Mouse (Mus musculus) MN1 (cell line): ENCODE measurements around the gene Fcrla.
"Not testable (repeated sequence)": the region's sequence is repeated elsewhere in the genome, so short reads cannot be mapped to it uniquely, and the experiment has no call there.

ENCODE experiments used
- DNase-seq: peaks from one replicate; pipeline ENCODE4 v3.0.0-alpha.2; 2016; ENCODE audit warnings: low spot score

The Fcrla gene

DNA sequence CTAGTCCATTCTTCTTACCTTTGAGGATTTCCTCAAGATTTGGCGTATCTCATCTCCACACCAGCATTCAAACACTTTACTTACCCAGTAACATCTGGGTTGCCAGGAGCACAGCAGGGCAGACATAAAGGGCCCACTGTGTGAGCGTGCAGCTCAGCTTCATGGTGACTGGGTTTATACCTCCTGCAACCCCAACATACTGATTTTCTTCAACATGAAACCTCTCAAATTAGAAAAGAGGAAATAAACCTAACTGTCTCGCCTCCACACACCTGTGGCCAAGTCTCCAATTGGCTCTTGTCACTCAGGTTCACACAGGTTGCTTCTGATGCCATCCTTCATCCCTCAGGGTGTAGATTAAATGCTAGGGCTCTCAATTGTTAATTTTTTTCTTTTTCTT, at the start of gene Fcrla:
Fcrla (minus strand) TSS at position 206 of the 400 bp plus-strand sequence.
- DNase-seq, result no peak

DNA sequence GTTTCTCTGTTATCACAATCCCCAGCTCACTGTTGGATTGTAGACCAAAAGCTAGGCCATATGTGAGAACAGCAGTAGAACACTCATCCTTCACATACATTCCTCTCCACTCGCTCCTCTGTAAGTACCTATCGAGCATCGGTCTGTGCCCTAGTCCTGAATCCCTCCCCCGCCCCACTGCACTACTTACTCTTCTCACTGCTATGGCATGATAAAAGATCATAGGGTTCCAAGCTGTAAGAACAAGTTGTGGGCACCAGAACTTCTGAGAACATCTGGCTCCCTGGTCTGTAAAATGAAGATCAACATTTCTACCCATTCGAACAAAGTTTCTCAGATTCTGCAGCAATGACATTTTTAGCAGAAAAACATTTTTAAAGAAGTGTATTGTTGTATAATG, 49.1 kb upstream of the Fcrla start, which contains the start of gene Fcgr2b:
Fcgr2b (minus strand) TSS at position 101 of the 400 bp plus-strand sequence.
- DNase-seq, result no peak

DNA sequence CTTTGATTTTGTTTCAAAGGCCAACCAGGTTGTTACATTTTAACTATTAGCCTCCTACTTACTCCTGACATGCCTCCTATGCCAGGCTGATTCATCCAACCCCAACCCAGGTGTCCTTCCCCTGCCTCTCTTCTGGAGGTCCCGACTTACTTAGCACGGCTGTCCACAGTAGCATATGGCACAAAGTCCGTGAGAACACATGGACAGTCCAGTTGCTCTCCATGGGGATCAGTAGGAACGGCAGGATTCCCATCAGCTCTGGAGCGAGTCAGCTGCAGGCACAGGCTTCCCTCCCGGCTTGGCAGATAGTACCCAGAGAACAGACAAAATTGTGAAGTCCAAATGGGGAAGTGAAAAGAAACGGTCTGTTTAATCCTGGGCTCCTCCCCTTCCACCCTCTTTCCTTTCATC, 48.4 kb upstream of the Fcrla start:
- no peak for DNase-seq

DNA sequence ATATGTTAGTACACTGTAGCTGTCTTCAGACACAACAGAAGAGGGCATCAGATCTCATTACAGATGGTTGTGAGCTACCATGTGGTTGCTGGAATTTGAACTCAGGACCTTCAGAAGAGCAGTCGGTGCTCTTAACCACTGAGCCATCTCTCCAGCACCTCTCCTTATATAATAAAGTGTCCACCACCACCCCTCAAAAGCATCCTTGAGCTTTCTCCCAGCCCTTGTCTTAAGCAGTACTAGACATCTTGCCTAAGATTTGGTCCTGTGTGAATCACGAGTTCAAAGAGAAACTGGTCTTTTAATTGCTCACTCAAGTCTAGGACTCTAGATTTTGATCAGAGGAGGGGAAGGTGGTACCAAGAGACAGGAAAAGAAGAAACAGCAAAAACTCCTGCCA, 48.0 kb upstream of the Fcrla start:
- not testable (repeated sequence) for DNase-seq

DNA sequence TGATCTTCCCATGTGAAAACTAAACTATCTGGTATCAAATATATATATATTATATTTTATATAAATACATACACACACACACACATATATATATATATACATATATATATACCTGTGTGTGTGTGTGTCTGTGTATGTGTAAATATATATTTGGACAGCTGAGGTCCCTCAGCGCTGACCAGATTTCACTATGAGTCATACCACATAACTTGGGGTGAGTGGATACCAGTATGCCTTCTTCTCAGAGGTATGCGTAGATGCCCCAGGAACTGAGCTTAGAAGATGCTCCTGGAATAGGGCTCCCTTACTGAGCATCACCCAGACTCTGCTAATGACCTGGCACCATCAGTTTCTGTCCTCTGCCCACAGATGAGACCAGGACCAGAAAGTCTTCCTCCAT, 47.4 kb upstream of the Fcrla start:
- DNase-seq, result no peak

DNA sequence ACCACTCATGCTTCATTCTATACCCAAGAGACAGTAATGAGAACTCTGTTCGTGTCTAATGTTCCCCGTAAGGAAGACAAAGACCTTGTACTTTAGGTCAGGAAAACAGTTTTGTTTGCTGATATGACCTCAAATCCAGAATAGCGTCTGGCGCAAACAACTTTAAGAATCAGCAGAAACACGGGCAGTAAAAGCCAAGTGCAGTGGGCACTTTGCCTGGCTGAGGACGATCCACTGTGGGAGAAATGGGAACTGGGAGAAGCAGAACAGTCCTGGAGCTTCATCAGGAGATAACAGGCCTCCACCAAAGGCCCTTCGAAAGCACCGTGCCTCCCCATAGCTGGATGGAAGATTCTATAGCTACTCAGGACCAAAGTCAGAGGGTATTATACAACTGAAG, 46.8 kb upstream of the Fcrla start:
- DNase-seq, result no peak

DNA sequence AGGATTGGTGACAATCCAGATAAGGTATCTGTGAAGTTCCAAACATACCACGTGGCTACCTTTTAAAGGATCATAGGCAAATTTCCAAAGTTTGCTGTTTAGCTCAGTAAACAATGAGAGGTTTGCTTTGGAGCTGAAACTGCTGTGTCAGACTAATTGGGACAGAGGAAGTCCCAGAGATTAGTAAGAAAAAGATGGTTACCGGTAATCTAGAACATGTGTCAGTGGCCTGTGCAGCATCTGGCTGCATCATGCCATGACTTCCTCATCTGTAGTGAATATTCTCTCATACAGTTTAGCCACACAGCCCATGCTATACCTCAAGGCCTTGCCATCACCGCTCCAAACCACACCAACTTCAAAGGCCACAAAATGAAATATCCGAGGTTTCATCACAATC, 45.6 kb upstream of the Fcrla start:
- no peak for DNase-seq

DNA sequence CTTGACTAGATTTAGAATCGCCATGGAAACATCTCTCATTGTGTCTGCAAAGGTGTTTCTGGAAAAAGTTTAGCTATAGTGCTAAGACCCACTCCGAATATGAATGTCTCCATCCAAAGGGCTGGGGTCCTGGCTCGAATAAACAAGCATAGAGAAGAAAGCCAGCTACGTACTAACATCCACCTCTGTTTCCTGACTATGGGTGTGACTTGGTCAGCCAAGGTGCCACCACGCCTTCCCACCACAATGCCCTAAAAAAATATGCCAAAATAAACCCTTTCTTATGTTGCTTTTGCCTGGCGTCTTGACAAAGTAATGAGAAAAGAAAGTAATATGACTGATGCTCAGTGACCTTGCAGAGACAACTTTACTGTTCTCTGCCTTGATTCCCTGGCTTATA, 45.1 kb upstream of the Fcrla start:
- DNase-seq, result no peak

DNA sequence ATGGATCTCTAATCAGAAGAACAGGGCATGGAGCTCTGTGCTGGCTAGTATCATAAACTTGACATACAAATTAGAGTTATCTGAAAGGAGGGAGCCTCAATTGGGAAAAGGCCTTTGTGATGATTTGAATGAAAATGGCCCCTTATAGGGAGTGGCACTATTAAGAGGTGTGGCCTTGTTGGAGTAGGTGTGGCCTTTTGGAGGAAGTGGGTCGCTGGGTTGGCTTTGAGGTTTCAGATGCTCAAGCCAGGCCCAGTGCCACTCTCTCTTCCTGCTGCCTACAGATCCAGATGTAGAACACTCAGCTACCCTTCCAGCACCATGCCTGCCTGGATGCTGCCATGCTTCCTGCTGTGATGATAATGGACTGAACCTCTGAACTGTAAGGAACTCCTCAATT, 41.2 kb upstream of the Fcrla start:
- DNase-seq, result no peak

DNA sequence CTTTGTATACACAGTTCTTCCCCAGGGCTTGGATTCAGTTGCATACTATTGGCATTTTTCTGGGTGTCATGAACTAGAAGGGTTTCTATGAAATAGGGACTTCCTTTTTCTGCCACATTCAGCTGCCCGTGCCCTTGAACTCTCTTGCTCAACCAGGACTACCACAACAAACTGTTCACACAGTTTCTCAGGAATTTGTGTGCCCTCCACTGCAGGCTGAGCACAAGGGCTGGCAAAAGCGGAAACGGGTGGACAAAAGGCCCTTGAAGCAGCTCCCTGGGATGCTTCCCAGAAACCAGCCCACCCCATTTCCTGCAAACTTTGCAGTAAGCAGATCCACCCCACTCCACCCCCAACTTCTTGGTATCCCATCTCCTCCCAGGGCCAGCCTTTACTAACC, 40.2 kb upstream of the Fcrla start:
- DNase-seq, result no peak

DNA sequence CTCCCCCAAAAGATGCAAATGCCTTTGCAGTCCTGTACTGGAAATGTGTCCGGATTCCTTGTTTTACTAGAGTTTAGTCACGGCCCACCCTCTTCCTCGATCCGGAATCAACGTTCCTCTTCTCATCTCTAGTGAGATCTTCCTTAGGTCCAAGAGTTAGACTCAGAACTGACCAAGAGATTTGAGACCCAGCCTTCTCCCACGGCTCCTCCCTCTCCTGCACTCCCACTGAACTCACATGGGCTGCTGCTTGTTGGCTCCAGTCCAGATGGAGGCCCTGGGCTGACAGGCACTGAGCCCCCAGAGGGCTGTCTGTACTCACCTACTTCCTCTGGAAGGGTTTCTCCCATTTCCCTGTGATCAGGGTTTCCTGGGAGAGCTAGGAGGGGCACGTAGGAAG, 35.7 kb upstream of the Fcrla start:
- no peak for DNase-seq

DNA sequence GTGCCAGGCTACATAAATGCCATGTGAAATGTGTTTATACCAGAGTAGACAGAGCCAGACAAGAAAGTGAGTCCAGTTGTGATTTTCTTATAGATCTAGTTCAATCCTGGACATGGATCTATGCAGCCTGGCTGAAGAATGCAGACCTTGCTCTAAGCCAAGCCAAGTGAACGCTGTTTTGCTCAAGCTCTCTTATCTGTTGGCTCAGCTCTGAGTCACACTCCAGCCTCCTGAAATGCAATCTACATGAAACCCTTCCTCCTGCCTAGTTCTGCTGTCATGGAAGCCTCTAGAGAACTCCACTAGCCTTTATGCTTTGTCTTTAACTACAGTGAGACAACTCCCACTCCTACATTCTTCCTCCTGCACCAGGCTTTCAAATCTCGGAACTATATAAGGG, 34.9 kb upstream of the Fcrla start:
- DNase-seq, result no peak

DNA sequence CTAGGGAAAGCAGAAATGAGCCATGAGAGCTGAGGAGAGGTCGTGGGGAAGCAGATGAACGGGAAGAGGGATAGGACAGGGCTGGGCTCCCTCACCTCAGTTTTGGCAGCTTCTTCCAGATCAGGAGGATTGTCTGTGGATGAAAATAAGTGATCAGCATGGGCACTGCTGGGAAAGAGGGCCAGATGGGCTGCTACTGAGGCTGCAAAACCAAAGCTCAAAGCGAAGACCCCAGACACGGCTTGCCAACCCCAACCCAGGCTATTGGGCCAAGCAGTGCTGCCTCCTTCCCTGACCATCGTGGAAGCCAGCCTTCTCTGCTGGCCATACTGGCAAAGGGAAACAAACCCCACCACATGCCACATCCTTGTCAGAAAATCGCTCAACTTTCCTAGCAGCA, 33.7 kb upstream of the Fcrla start:
- no peak for DNase-seq

DNA sequence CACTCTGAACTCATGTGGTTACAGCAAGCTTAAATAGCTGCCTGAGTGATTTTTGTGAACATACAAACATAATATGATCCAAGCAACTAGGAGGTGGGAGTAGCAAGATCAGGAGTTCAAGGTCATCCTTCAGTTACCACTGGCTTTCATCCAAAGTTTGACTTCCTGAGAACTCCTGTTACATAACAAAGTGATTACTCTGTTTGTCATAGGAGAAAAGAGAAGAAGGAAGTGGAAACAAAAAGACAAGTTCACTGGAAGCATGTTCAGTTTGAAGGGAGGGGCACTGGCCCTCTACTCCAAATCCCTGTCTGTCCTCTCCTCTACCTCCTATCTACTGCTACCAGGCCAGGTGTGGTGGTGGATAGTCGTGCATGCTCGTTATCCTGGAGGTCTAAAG, 32.4 kb upstream of the Fcrla start:
- no peak for DNase-seq

DNA sequence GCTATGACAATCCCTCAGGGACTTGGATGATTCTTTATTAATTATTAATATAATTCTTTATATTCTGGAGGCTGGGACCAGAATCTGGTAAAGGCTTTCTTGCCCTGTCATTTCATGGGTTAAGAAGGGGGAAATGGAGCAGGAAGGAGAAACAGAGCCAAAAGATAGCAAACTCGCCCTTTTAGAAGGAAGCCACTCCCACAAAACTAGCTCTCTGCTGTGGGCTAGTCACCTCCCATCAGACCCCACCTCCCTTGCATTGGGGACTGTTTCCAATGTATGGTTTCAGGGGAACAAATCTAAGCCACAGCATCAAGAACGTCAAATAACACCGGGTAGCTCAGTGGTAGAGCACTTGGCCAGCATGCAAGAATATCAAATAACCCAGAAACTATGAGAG, 30.8 kb upstream of the Fcrla start:
- no peak for DNase-seq

DNA sequence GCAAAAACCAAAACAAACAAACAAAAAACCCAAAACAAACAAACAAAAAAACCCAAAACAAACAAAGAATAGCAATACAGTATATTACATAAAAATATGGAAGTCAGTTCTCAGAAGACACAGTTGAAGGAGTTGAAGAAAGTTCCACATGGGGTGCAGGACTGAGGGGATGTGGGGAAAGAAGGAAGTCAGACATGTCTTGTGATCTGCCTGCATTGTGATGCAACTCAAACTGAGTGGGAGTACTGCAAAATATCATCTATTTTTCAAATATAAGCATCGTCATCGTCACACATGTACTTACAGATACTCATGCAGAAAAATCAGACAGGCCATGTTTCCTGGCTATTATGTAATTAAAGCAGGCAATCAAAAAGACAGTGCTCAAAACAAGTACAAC, 25.8 kb upstream of the Fcrla start:
- DNase-seq, result no peak

DNA sequence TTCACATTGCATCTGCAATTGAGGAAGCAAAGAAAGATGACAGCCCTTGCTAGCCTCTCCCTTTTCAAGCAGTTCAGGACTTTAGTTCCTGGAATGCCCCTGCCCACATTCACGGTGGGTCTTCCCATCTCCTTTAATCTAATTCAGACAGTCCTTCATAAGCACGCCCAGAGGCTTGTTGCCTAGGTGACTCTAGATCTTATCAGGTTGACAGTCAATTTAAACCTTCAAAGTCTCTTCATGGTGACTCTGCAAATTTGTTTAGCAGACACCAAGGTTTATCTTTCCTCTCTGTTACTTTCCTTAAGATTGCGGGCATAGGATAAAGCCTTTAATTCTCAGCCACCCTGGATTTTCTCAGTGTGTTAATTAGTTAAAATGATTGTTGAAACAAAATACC, 23.4 kb upstream of the Fcrla start:
- no peak for DNase-seq

DNA sequence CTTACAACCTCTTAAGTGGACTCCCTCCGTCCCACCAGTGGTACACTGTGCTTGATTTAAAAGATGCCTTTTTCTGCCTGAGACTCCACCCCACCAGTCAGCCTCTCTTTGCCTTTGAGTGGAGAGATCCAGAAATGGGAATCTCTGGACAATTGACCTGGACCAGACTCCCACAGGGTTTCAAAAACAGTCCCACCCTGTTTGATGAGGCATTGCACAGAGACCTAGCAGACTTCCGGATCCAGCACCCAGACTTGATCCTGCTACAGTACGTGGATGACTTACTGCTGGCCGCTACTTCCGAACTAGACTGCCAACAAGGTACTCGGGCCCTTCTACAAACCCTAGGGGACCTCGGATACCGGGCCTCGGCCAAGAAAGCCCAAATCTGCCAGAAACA, 17.5 kb upstream of the Fcrla start:
- not testable (repeated sequence) for DNase-seq

DNA sequence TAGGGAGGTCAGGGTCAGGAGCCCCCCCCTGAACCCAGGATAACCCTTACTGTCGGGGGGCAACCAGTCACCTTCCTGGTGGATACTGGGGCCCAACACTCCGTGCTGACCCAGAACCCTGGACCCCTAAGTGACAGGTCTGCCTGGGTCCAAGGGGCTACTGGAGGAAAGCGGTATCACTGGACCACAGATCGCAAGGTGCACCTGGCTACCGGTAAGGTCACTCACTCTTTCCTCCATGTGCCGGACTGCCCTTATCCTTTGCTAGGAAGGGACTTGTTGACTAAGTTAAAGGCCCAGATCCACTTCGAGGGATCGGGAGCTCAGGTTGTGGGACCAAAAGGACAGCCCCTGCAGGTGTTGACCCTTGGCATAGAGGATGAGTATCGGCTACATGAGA, 16.8 kb upstream of the Fcrla start:
- DNase-seq, result not testable (repeated sequence)

DNA sequence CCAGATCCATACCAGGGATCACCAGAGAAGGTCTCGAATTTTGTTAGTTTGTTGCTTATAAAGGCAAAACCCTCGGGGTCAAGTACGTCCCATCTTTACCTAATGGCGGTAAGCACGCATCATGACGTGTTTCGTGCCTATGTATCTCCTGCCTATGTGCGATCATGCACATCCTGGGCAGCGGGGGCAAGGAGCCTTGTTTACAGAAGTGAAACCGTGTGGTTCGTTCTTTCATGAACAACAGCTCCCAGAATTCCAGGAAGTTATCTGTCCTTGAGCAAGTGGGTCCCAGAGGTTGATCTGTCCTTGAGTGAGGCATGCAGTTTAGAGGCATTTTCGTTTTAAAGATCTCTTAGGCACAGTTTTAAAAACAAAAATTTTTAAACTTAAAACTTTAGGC, 11.9 kb upstream of the Fcrla start:
- DNase-seq, result no peak

DNA sequence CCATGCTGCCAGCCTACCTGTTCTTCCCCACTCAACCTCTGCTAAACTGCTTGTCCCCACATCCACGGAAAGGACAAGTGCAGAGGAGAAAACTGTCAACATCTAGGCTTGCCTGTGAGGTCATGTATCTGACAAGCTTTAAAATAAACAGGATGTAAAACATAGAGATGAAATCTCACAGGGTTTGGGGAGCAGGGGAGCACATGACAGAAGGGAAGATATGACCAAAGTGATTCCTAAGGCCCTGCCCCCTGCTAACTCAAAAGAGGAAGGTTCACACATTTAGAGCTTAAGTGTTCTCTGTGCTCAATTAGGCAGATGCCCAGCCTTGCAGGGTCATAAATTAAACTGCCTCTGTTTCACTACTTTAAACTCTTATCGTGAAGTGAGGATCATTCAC, 7.0 kb upstream of the Fcrla start:
- DNase-seq, result no peak

DNA sequence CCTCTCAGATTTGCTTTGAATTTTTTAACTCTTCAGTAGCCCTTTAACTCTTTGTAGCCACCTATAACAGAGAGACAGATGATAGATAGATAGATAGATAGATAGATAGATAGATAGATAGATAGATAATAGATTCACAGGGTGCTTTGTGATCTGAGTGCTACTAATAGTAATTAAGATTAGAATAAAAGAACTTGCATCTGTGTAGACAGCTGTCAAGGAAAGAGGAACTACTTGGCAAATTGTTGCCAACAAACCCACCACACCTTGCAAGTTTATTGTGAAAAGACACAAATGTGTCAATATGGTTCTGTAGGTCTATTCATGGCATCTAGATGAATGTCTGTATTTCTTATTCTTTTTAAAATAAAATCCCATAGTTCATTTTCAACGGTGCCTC, 6.6 kb upstream of the Fcrla start:
- DNase-seq, result no peak

DNA sequence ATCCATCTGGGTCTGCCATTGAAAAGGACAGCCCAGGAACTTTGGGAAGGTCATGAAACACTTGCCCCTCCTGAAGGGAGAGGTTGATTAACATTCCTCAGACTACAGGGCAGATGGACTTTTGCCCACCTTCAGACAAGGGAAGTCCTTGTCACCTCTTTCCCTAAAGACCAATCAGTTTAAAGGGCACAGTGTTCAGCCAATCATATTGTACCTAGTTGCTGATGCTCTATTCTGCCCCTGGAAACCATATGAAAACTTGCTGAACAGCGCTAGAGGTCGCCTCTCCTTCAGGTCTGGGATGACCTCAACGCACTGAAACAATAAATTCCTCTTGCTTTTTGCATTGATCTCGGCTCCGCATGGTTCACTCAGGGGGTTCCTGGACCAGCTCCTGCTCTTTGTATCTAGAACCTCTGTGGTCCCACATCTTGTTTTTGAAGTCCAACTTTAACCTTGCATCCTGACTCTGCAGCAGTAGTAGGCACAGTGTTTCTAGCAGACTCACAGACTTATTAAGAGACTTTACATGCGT, 6.1 kb upstream of the Fcrla start:
- no peak for DNase-seq

DNA sequence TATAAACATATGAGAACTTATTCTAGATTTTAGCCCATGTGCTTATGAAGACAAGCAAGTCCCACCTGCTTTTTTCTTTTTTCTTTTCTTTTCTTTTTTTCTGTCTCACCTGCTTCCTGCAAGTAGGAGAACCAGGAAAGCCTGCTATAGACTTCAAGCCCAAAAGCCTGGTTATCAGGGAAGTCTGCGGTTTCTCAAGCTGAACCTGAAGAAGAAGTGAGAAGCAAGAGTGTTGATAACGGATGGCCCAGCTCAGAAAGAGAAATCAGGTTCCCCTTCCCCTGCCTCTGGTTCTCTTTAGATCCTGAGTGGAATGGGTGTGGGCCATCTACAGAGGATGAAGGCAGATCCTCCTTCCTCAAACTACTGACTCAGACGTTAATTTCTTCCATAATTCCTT, 4.7 kb upstream of the Fcrla start:
- DNase-seq, result no peak

DNA sequence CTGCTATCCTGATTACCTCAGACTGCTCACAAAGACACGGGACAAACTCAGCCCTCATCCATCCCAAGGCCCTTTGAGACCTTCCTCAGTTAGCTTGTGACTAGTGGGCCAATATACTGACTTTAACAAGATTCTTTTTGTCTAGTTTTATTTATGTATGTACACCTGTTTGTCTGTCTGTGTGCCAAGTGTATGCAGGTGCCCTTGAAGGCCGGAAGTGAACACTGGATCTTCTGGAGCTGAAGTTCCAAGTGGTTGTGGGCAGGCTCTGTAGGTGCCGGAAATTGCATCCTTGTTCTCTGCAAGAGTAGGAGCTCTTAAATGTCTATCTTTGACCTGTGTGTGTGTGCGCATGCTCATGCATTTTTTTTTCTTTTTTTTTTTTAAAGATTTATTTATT, 1.9 kb upstream of the Fcrla start:
- no peak for DNase-seq
